Mouse (Mus musculus) CH12.LX (cell line): Measurements from ENCODE around the gene Narf.

Experiments
- CHD1 ChIP-seq: IDR thresholded peaks from 2 replicates; pipeline ENCODE4 v1.6.1; 2012; ENCODE audit warnings: low read depth, low read length, improper control_type of control experiment, inconsistent platforms
- CTCF ChIP-seq, 2 experiments: IDR thresholded peaks in 1 of 2; conservative IDR thresholded peaks in 1 of 2; 2 replicates each; pipeline ENCODE4 v1.5.1; 2011 to 2012; ENCODE audit warnings: low read depth in 2 of 2, low read length in 2 of 2, improper control_type of control experiment in 1 of 2, inconsistent platforms in 1 of 2, mild to moderate bottlenecking in 1 of 2, moderate library complexity in 1 of 2
- JUND ChIP-seq: conservative IDR thresholded peaks from 2 replicates; pipeline ENCODE4 v1.6.1; 2011; ENCODE audit warnings: low read depth, low read length, improper control_type of control experiment
- POLR2A ChIP-seq: IDR thresholded peaks from 2 replicates; pipeline ENCODE4 v1.6.1; 2011; ENCODE audit warnings: low read depth, mild to moderate bottlenecking, improper control_type of control experiment, low read length

DNA sequence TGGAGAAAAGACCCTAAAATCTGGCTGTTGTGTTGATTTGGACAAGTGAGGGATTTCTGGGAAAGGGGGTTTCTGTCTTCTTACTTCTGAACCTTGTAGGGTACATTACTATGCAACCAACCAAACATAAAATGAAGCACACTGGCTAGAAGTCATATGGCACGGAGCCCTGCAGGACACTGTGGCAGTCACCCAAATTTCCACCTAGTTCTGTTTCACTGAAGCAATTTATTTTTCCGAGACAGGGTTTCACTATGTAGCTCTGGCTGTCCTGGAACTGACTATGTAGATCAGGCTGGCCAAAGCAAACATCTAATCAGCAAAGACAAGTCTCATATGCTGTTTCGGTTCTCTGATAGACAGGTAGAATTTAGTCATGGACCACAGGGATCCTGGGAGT is 47.4 kb upstream of the Narf start:
- TF ChIP-seq JUND (no peak), POLR2A (no peak), CTCF (conservative IDR thresholded peaks at IDR 0.05 in 1 of 2, IDR thresholded peaks at IDR 0.05 in 1 of 2; ENCODE audit: low read depth in 2 of 2, low read length in 2 of 2) (no peak), CHD1 (no peak)
